Mouse (Mus musculus): ENCODE data around the gene Slc25a5.
"Not testable (repeated sequence)": the region's sequence is repeated elsewhere in the genome, so short reads cannot be mapped to it uniquely, and the experiment has no call there.

Slc25a5 gene

GRCm38 (mm10) chrX:36795424-36796162 is at the start of gene Slc25a5:
Gene Slc25a5, plus strand, starts transcription at chrX:36795651.
- DNase-seq (ENCODE audit: low spot score), result peak; percentile 88

- DNase-seq (ENCODE audit: low spot score), result no peak
These were observed 48.7 kb upstream of the Slc25a5 start for GRCm38 (mm10) chrX:36746789-36747188.

- no peak for DNase-seq (ENCODE audit: low spot score)
These were observed 46.9 kb upstream of the Slc25a5 start for GRCm38 (mm10) chrX:36748573-36748972.

DNA sequence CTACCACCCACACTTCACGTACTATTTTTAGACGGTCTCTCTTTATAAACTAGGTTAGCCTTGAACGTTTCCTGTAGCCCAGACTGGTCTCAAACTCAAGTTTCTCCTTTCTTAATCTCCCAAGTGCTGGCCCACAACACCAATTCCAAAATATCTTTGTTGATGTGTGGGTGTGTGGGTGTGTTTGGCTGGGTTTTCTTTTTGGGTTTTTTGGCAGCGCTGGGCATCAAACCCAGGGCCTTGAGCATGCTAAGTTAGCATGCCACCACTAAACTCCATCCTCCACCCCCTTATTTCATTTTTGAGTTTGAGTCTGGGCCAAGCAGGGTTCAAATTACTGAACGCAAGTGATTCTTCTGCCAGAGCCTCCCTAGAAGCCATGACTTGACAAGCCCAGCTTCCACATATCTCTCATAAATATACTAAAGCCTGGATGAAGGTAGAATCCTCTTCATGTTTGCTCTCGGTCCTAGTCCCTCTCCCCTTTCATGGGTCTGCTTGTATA is 46.1 kb upstream of the Slc25a5 start:
- no peak for DNase-seq (ENCODE audit: low spot score)

GRCm38 (mm10) chrX:36750591-36750990 is 44.9 kb upstream of the Slc25a5 start:
- DNase-seq (ENCODE audit: low spot score), result no peak

DNA sequence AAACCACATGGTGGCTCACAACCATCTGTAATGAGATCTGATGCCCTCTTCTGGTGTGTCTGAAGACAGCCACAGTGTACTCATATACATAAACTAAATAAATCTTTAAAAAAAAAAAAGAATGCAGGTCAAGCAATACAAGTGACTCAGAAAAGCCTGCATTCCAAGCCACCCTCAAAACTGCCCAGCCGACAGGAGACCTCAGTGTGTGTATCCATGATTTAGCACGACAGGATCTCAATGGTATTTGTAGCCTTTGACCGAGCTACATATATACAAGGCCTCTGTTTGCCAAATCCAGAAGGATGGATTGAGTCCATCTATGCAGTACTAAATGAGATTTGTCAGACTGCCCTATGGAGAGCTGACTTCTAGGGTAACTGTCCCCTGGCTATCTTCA is 42.9 kb upstream of the Slc25a5 start:
- DNase-seq (ENCODE audit: low spot score), result no peak

DNA sequence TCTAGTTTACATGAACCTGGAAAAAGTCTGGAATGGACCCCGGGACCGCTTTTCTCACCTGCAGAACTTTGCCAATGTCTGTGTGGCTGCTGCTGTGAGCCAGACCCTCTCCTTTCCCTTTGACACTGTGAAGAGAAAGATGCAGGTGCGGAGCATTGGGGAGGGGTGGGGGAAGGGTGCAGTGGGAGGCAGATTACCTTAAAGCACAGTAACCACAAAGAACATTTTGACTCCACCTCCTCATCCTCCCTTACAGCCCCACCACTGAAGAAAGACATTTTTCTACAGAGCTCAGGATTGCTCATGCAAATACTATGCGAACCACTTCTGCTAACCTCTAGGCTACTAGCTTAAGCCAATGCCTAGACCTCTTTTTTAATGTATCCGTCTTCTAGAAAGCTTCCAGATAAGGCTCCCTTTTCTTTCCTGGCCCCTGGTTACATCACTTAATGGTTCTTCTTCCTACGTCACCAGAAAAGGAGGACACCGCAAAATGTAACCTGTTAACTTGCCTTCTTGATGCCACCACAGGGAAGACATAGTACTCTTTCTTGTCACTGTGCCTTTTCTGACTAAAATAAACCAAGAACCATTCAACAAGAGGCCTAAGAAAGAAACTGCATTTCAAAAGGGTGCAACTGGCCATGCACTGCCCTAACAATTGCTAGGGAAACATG is 37.5 kb upstream of the Slc25a5 start:
- no peak for DNase-seq (ENCODE audit: low spot score)

GRCm38 (mm10) chrX:36758566-36758965 is 36.9 kb upstream of the Slc25a5 start:
- DNase-seq (ENCODE audit: low spot score), result no peak

DNA sequence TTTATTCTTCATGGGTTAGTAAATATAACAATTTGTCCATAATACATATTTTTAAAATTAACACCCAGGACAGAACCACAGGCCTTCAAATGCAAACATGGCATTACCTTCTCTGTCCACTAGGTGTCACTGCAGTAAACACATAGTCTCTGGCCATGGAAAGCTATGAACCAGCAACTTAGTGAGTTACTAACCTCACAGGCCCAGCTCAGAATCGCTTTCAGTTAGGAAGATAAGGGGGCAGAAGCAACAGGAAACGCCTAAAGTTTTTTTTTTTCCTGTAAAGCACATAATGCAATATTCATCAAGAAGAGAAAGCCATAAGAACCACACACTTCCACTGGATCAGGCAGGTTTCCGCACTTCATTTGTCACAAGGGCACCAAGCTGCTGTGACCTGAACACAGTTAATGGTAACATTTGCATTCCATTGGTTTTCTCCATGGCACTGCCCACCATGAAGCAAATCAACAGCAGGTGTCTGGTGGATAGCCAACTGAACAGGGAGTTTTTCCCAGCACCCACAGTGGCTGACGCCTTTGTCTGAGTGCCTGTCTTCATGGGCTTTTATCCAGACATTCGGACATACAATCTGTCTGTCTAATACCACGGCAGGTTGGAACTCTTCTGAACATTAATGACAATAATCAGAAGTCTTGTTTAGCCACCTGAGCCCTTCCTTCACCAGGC is 34.4 kb upstream of the Slc25a5 start:
- peak; percentile 81 for DNase-seq (ENCODE audit: low spot score)

- DNase-seq (ENCODE audit: low spot score), result no peak
These were observed 33.2 kb upstream of the Slc25a5 start for GRCm38 (mm10) chrX:36762289-36762688.

GRCm38 (mm10) chrX:36762894-36763293 is 32.6 kb upstream of the Slc25a5 start:
- no peak for DNase-seq (ENCODE audit: low spot score)

- peak; percentile 24 for DNase-seq (ENCODE audit: low spot score)
These were observed 32.0 kb upstream of the Slc25a5 start for GRCm38 (mm10) chrX:36763298-36763933.

DNA sequence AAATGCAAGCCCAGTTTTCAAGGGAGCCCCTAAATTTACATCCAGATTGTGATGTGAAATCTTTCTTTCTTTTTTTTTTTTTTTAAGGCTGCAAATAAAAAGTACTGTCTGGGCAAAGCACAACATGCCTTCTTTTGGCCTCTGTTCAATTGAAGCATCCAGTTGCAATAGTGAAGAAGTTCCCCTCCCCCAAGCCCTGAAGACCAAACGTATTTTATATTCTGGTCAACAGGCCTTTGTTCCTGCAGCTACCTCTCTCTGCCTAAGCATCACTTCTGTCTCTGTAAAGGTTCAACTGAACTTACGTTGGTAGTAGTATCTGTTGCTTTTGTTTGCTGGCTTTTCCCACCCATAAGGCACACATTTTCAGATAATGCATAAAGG is 31.5 kb upstream of the Slc25a5 start:
- DNase-seq (ENCODE audit: low spot score), result peak; percentile 6

- no peak for DNase-seq (ENCODE audit: low spot score)
These were observed 28.1 kb upstream of the Slc25a5 start for GRCm38 (mm10) chrX:36767386-36767785.

DNA sequence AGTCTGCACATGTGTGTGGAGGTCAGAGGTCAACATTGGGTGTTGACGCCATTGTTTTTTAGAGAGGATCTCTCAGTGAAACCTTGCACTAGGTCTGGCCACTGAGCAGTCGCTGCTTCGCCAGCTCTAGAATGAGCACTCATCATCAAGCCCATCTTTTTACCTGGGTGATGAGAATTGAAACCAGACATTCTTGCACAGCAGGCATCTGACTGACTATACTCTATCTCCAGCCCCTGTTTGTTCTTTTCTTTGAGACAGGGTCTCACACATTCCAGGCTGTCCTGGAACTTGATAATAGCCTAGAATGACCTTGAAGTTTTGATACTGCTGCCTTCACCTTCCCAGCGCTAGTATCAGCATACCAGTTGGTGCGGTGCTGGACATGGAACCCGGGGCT is 22.9 kb upstream of the Slc25a5 start:
- no peak for DNase-seq (ENCODE audit: low spot score)

DNA sequence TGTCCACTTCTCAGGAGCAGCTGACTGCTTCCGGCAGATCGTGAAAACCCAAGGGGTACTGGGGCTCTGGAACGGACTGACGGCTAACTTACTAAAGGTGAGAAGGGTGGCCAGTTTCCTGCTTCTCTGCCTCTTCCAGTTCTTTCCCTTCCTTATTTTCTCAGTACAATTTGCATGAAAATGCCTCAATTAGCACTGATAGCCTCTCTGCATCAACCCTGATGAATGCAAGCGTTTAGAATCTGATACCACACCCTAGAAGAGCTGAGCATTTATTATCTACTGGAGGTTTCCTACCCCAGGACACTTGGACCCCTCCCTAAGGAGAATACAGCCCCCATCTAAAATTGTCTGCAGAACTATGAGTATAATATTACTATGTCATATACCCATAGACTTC is 19.9 kb upstream of the Slc25a5 start:
- DNase-seq (ENCODE audit: low spot score), result no peak

GRCm38 (mm10) chrX:36777694-36778093 is 17.8 kb upstream of the Slc25a5 start:
- DNase-seq (ENCODE audit: low spot score), result no peak

DNA sequence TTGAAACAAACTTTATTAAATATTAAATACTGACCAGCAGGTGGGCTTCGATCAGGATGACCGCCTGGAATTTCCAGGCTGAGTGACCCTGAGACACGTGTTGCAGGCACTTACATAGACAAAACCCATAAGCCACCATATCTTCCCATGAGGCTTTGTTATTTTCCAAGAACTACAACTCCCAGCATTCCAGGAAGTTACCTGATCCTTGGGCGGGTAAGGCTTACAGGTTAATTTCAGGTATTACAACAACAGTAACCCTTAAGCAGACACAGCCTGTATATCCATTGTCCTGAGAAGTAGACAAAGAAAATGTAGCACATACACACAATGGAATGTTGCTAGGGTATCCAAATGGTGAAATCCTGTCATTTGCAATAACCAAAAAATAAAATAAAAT is 6.1 kb upstream of the Slc25a5 start:
- DNase-seq (ENCODE audit: low spot score), result no peak

- DNase-seq (ENCODE audit: low spot score), result no peak
These were observed 880 bp upstream of the Slc25a5 start for GRCm38 (mm10) chrX:36794571-36794970.

DNA sequence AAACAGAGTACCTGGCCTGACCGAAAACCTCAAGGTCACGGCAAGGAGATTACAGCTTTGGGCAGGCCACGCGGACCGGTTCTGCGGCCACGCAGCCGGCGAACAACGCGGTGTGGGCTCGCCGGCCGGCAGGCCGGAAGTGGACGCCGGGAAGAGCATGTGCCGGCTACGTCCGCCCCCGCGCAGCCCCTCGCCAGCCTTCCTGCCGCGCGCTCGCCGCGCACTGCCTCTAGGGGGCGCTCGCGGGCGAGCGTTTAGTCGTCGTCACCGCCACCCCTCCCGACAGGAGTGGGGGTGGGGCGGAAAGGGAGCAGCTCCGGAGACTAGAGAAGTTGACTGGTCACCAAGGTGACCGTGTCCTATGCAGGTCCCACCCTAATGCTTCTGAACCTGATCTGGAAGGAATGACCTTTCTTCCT is 721 bp downstream of the Slc25a5 start:
- peak; percentile 65 for DNase-seq (ENCODE audit: low spot score)

- DNase-seq (ENCODE audit: low spot score), result not testable (repeated sequence)
These were observed 1.3 kb downstream of the Slc25a5 start for GRCm38 (mm10) chrX:36796734-36797133.

- DNase-seq (ENCODE audit: low spot score), result no peak
These were observed 3.9 kb downstream of the Slc25a5 start for GRCm38 (mm10) chrX:36799131-36799879.
